Mouse (Mus musculus): ENCODE results near the gene Srgap2. TPM values are rescaled to one million over a fixed set of nuclear protein-coding genes. Genes with fewer than 3 reads are reported as not detected.

Gene Srgap2
- total and polyA plus RNA-seq, 2 experiments: 6.6 to 7.4 TPM

- 25% methylated on average over 3 of the region's 3 CpGs for WGBS
- Histone ChIP-seq H3K27me3 (ENCODE audit: control insufficient read depth, insufficient read depth, low read length) (no peaks in the 10 kb centered on the region), H3K4me3 (ENCODE audit: insufficient read depth, low read depth, low read length) (no peak overlapping the region), H3K79me2 (ENCODE audit: control insufficient read depth, insufficient read depth, low read length) (peaks cover 16% of the 10 kb centered on the region; the same call in 1 of the 2 replicates), H3K9ac (ENCODE audit: low read depth, low read length) (no peak overlapping the region), H3K36me3 (ENCODE audit: control insufficient read depth, insufficient read depth, low read length) (no peaks in the 10 kb centered on the region; the same call in 1 of the 2 replicates), H3K27ac (replicated peaks; ENCODE audit: insufficient read depth, low read depth, low read length) (peak overlapping the region; percentile 60), H3K4me1 (ENCODE audit: control insufficient read depth, insufficient read depth, low read length) (peaks cover 13% of the 10 kb centered on the region; the same call in 1 of the 2 replicates)
- DNase-seq (ENCODE audit: extremely low read depth, low read depth, low spot score): peak; percentile 87
- TF ChIP-seq POLR2A (IDR thresholded peaks at IDR 0.05; ENCODE audit: extremely low read depth, insufficient read depth, low read length): no peak
- TF ChIP-seq CTCF (IDR thresholded peaks at IDR 0.05; ENCODE audit: low read depth, low read length): no peak
Observed at GRCm38 (mm10) chr1:131511661-131512500, 15.3 kb downstream of the Srgap2 start.

GRCm38 (mm10) chr1:131511131-131511530 lies 16.0 kb downstream of the Srgap2 start:
- no peak overlapping the region for H3K4me3 ChIP-seq (ENCODE audit: insufficient read depth, low read depth, low read length)
- H3K27ac ChIP-seq (replicated peaks; ENCODE audit: insufficient read depth, low read depth, low read length): no peak overlapping the region
- peaks cover 15% of the 10 kb centered on the region; the same call in 1 of the 2 replicates for H3K4me1 ChIP-seq (ENCODE audit: control insufficient read depth, insufficient read depth, low read length)
- no peaks in the 10 kb centered on the region; the same call in 1 of the 2 replicates for H3K36me3 ChIP-seq (ENCODE audit: control insufficient read depth, insufficient read depth, low read length)
- H3K9ac ChIP-seq (ENCODE audit: low read depth, low read length): no peak overlapping the region
- DNase-seq (ENCODE audit: extremely low read depth, low read depth, low spot score): no peak
- H3K79me2 ChIP-seq (ENCODE audit: control insufficient read depth, insufficient read depth, low read length): peaks cover 19% of the 10 kb centered on the region; the same call in 1 of the 2 replicates
- no peaks in the 10 kb centered on the region for H3K27me3 ChIP-seq (ENCODE audit: control insufficient read depth, insufficient read depth, low read length)
- TF ChIP-seq POLR2A (IDR thresholded peaks at IDR 0.05; ENCODE audit: extremely low read depth, insufficient read depth, low read length) (no peak), CTCF (IDR thresholded peaks at IDR 0.05; ENCODE audit: low read depth, low read length) (no peak)

DNA sequence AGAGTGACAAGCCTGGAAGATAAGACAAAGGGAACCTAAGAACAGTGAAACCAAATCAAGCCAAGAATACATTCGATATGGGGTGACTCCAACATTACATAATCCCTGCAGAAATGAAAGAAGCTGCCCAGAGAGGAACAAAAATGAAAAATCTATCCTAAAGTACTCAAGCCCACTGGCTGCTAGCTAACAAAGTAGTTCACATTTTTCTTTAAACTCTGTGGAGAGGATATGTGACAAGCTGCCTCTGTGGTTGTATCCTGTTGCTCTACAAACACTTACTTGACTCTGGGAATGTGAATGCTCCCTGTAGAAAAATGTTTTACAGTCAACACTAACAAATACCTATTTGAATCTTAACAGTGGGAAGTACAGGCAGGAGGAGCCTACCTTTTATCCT lies 25.5 kb downstream of the Srgap2 start:
- H3K4me1 ChIP-seq (ENCODE audit: control insufficient read depth, insufficient read depth, low read length): peaks cover 13% of the 10 kb centered on the region
- no peak for TF ChIP-seq CTCF (IDR thresholded peaks at IDR 0.05; ENCODE audit: low read depth, low read length)
- no peak for TF ChIP-seq POLR2A (IDR thresholded peaks at IDR 0.05; ENCODE audit: extremely low read depth, insufficient read depth, low read length)
- no peak overlapping the region for H3K27ac ChIP-seq (replicated peaks; ENCODE audit: insufficient read depth, low read depth, low read length)
- no peak overlapping the region for H3K4me3 ChIP-seq (ENCODE audit: insufficient read depth, low read depth, low read length)
- no peaks in the 10 kb centered on the region for H3K36me3 ChIP-seq (ENCODE audit: control insufficient read depth, insufficient read depth, low read length)
- DNase-seq (ENCODE audit: extremely low read depth, low read depth, low spot score): peak; percentile 52
- peaks cover 19% of the 10 kb centered on the region; the same call in 1 of the 2 replicates for H3K79me2 ChIP-seq (ENCODE audit: control insufficient read depth, insufficient read depth, low read length)
- H3K27me3 ChIP-seq (ENCODE audit: control insufficient read depth, insufficient read depth, low read length): no peaks in the 10 kb centered on the region
- no peak overlapping the region for H3K9ac ChIP-seq (ENCODE audit: low read depth, low read length)
- 5% methylated on average over 1 of the region's 1 CpGs for whole genome bisulfite sequencing

DNA sequence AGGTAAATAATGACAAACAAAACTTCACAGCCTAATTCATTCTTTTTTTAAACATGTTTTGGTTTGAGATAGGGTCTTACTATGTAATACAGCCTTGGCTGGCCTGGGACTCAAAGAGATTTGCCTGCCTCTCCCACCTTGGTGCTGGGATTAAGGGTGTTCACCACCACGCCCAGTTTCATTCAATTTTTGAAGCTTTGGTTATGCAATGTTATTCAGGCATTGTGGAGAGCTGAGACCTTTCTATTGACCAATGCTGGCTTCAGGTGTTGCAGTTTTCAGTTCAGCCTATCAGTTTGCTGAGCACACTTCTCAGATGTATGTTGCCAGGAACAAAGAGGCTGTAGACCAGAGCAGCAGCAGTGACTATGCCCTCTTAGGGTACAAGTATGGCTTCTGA lies 28.9 kb downstream of the Srgap2 start:
- Histone ChIP-seq H3K4me3 (ENCODE audit: insufficient read depth, low read depth, low read length) (no peak overlapping the region), H3K27ac (replicated peaks; ENCODE audit: insufficient read depth, low read depth, low read length) (no peak overlapping the region), H3K36me3 (ENCODE audit: control insufficient read depth, insufficient read depth, low read length) (no peaks in the 10 kb centered on the region), H3K9ac (ENCODE audit: low read depth, low read length) (no peak overlapping the region), H3K27me3 (ENCODE audit: control insufficient read depth, insufficient read depth, low read length) (no peaks in the 10 kb centered on the region), H3K79me2 (ENCODE audit: control insufficient read depth, insufficient read depth, low read length) (peaks cover 6% of the 10 kb centered on the region; the same call in 1 of the 2 replicates), H3K4me1 (ENCODE audit: control insufficient read depth, insufficient read depth, low read length) (peaks cover 6% of the 10 kb centered on the region; the same call in 1 of the 2 replicates)
- WGBS: 78% methylated on average over 1 of the region's 1 CpGs
- DNase-seq (ENCODE audit: extremely low read depth, low read depth, low spot score): no peak
- no peak for TF ChIP-seq POLR2A (IDR thresholded peaks at IDR 0.05; ENCODE audit: extremely low read depth, insufficient read depth, low read length)
- no peak for TF ChIP-seq CTCF (IDR thresholded peaks at IDR 0.05; ENCODE audit: low read depth, low read length)

DNA sequence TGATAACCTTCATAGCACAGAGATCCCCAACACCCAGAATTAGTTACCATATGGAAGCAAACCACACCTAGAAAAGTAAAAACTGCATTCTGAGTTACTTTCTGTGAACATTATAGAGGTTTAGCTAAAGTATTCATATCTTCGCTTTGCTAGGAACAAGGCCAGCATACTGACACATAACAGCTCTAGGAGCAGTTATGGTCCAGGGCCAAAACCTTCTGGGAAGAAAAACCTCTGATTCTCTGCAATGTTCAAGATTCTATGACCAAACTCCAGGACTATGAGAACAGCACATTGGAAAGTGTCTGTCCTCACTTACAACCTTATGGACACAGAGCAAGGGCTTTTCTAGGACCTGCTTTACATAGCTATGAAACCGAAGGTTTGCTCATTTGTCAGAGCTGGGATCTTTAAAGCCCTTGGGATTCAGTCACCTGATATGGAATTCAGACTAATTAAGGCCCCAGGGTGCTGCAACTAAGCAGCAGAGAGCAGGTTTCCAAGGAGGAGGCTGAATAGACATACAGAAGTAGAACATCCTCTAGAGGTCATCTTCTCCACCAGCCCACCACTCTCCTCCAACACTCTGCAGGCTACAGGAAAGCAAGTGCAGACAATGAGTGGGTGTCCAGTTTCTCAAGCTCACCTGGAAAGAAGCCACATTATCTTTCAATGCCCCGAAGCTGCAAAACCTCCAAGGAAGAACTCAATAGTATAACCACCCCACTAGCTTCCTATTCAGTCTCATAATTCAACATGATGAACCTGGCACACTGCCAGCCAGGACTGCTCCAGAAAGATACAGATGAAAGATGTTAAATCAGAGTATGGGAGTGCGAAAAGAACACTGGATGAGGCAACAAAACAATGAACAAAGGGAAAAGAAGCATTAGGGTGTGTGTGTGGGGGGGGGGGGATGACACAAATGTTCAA lies 32.9 kb downstream of the Srgap2 start:
- H3K4me1 ChIP-seq (ENCODE audit: control insufficient read depth, insufficient read depth, low read length): peaks cover 3% of the 10 kb centered on the region; the same call in 1 of the 2 replicates
- no peak for DNase-seq (ENCODE audit: extremely low read depth, low read depth, low spot score)
- H3K27me3 ChIP-seq (ENCODE audit: control insufficient read depth, insufficient read depth, low read length): no peaks in the 10 kb centered on the region
- no peak for TF ChIP-seq POLR2A (IDR thresholded peaks at IDR 0.05; ENCODE audit: extremely low read depth, insufficient read depth, low read length)
- no peak for TF ChIP-seq CTCF (IDR thresholded peaks at IDR 0.05; ENCODE audit: low read depth, low read length)
- H3K9ac ChIP-seq (ENCODE audit: low read depth, low read length): no peak overlapping the region
- H3K27ac ChIP-seq (replicated peaks; ENCODE audit: insufficient read depth, low read depth, low read length): no peak overlapping the region
- no peak overlapping the region for H3K4me3 ChIP-seq (ENCODE audit: insufficient read depth, low read depth, low read length)
- H3K36me3 ChIP-seq (ENCODE audit: control insufficient read depth, insufficient read depth, low read length): no peaks in the 10 kb centered on the region
- H3K79me2 ChIP-seq (ENCODE audit: control insufficient read depth, insufficient read depth, low read length): peaks cover 8% of the 10 kb centered on the region; the same call in 1 of the 2 replicates
- WGBS: 76% methylated on average over 4 of the region's 4 CpGs
